Mouse (Mus musculus): ENCODE results near the gene E130114P18Rik. TPM values are rescaled to one million over a fixed set of nuclear protein-coding genes. Genes with fewer than 3 reads are reported as not detected.

The E130114P18Rik gene
- polyA plus RNA-seq (2015; fragmentation: Nextera tagmentation; extraction: Ambion mirVana): 2.5 and 2.6 TPM in 2 replicates

- peak within 1 kb of the TSS; percentile 99 for H3K9ac ChIP-seq (ENCODE audit: low read length)
- H3K4me2 ChIP-seq (ENCODE audit: low read depth, low read length): peak within 1 kb of the TSS; percentile 65
- peak within 1 kb of the TSS; percentile 89 for H3K4me3 ChIP-seq (replicated peaks; ENCODE audit: low read length)
- peak within 1 kb of the TSS; percentile 98 for H3K27ac ChIP-seq (ENCODE audit: low read length)
- H3K4me1 ChIP-seq (ENCODE audit: control insufficient read depth, insufficient read depth, low read length): peaks cover 16% of the 10 kb centered on the region
- H3K27me3 ChIP-seq (ENCODE audit: control insufficient read depth, insufficient read depth, low read length): no peaks in the 10 kb centered on the region
- H3K9me3 ChIP-seq (replicated peaks; ENCODE audit: control insufficient read depth, low read length): no peaks in the 10 kb centered on the region
- ATAC-seq (ENCODE audit: insufficient read depth, low FRiP score): peak; percentile 71
- no peaks in the 10 kb centered on the region for H3K36me3 ChIP-seq (ENCODE audit: control insufficient read depth, insufficient read depth, low read length)
- WGBS: 0% methylated on average over 32 of the region's 37 CpGs
Measured at GRCm38 (mm10) chr4:97777706-97778176, at the start of gene E130114P18Rik. E130114P18Rik (minus strand) TSS chr4:97778078.

GRCm38 (mm10) chr4:97827115-97827514, 49.2 kb upstream of the E130114P18Rik start:
- no peak overlapping the region for H3K4me2 ChIP-seq (ENCODE audit: low read depth, low read length)
- no peak overlapping the region for H3K4me3 ChIP-seq (replicated peaks; ENCODE audit: low read length)
- H3K27ac ChIP-seq (ENCODE audit: low read length): no peak overlapping the region
- no peaks in the 10 kb centered on the region for H3K36me3 ChIP-seq (ENCODE audit: control insufficient read depth, insufficient read depth, low read length)
- H3K27me3 ChIP-seq (ENCODE audit: control insufficient read depth, insufficient read depth, low read length): no peaks in the 10 kb centered on the region
- H3K9ac ChIP-seq (ENCODE audit: low read length): no peak overlapping the region
- WGBS: 67% methylated on average over 6 of the region's 6 CpGs
- no peak for ATAC-seq (ENCODE audit: insufficient read depth, low FRiP score)
- peaks cover 15% of the 10 kb centered on the region for H3K4me1 ChIP-seq (ENCODE audit: control insufficient read depth, insufficient read depth, low read length)
- no peaks in the 10 kb centered on the region for H3K9me3 ChIP-seq (replicated peaks; ENCODE audit: control insufficient read depth, low read length)

GRCm38 (mm10) chr4:97825841-97826240, 48.0 kb upstream of the E130114P18Rik start:
- Histone ChIP-seq H3K27ac (ENCODE audit: low read length) (no peak overlapping the region), H3K9me3 (replicated peaks; ENCODE audit: control insufficient read depth, low read length) (no peaks in the 10 kb centered on the region), H3K4me1 (ENCODE audit: control insufficient read depth, insufficient read depth, low read length) (peaks cover 15% of the 10 kb centered on the region), H3K27me3 (ENCODE audit: control insufficient read depth, insufficient read depth, low read length) (no peaks in the 10 kb centered on the region), H3K36me3 (ENCODE audit: control insufficient read depth, insufficient read depth, low read length) (no peaks in the 10 kb centered on the region), H3K9ac (ENCODE audit: low read length) (no peak overlapping the region), H3K4me3 (replicated peaks; ENCODE audit: low read length) (no peak overlapping the region), H3K4me2 (ENCODE audit: low read depth, low read length) (no peak overlapping the region)
- no peak for ATAC-seq (ENCODE audit: insufficient read depth, low FRiP score)
- WGBS: 67% methylated on average over 4 of the region's 4 CpGs

GRCm38 (mm10) chr4:97825432-97825831, 47.6 kb upstream of the E130114P18Rik start:
- Histone ChIP-seq H3K4me2 (ENCODE audit: low read depth, low read length) (no peak overlapping the region), H3K36me3 (ENCODE audit: control insufficient read depth, insufficient read depth, low read length) (no peaks in the 10 kb centered on the region), H3K4me3 (replicated peaks; ENCODE audit: low read length) (no peak overlapping the region), H3K27ac (ENCODE audit: low read length) (no peak overlapping the region), H3K9me3 (replicated peaks; ENCODE audit: control insufficient read depth, low read length) (no peaks in the 10 kb centered on the region), H3K4me1 (ENCODE audit: control insufficient read depth, insufficient read depth, low read length) (peaks cover 15% of the 10 kb centered on the region), H3K27me3 (ENCODE audit: control insufficient read depth, insufficient read depth, low read length) (no peaks in the 10 kb centered on the region), H3K9ac (ENCODE audit: low read length) (no peak overlapping the region)
- ATAC-seq (ENCODE audit: insufficient read depth, low FRiP score): no peak
- WGBS: 63% methylated on average over 4 of the region's 4 CpGs

- Histone ChIP-seq H3K9ac (ENCODE audit: low read length) (no peak overlapping the region), H3K27me3 (ENCODE audit: control insufficient read depth, insufficient read depth, low read length) (no peaks in the 10 kb centered on the region), H3K9me3 (replicated peaks; ENCODE audit: control insufficient read depth, low read length) (no peaks in the 10 kb centered on the region), H3K4me1 (ENCODE audit: control insufficient read depth, insufficient read depth, low read length) (peaks cover 15% of the 10 kb centered on the region), H3K4me2 (ENCODE audit: low read depth, low read length) (no peak overlapping the region), H3K27ac (ENCODE audit: low read length) (no peak overlapping the region), H3K36me3 (ENCODE audit: control insufficient read depth, insufficient read depth, low read length) (no peaks in the 10 kb centered on the region), H3K4me3 (replicated peaks; ENCODE audit: low read length) (no peak overlapping the region)
- ATAC-seq (ENCODE audit: insufficient read depth, low FRiP score): no peak
- WGBS: 56% methylated on average over 4 of the region's 4 CpGs
Measured at GRCm38 (mm10) chr4:97824451-97824850, 46.6 kb upstream of the E130114P18Rik start.

- H3K4me1 ChIP-seq (ENCODE audit: control insufficient read depth, insufficient read depth, low read length): peaks cover 15% of the 10 kb centered on the region
- H3K9ac ChIP-seq (ENCODE audit: low read length): no peak overlapping the region
- no peak overlapping the region for H3K4me3 ChIP-seq (replicated peaks; ENCODE audit: low read length)
- no peak for ATAC-seq (ENCODE audit: insufficient read depth, low FRiP score)
- no peaks in the 10 kb centered on the region for H3K27me3 ChIP-seq (ENCODE audit: control insufficient read depth, insufficient read depth, low read length)
- 81% methylated on average over 6 of the region's 6 CpGs for WGBS
- H3K9me3 ChIP-seq (replicated peaks; ENCODE audit: control insufficient read depth, low read length): no peaks in the 10 kb centered on the region
- H3K36me3 ChIP-seq (ENCODE audit: control insufficient read depth, insufficient read depth, low read length): no peaks in the 10 kb centered on the region
- H3K4me2 ChIP-seq (ENCODE audit: low read depth, low read length): no peak overlapping the region
- H3K27ac ChIP-seq (ENCODE audit: low read length): no peak overlapping the region
Measured at GRCm38 (mm10) chr4:97823512-97823911, 45.6 kb upstream of the E130114P18Rik start.

GRCm38 (mm10) chr4:97821556-97822251, 43.8 kb upstream of the E130114P18Rik start:
- no peak overlapping the region for H3K27ac ChIP-seq (ENCODE audit: low read length)
- no peaks in the 10 kb centered on the region for H3K36me3 ChIP-seq (ENCODE audit: control insufficient read depth, insufficient read depth, low read length)
- H3K4me1 ChIP-seq (ENCODE audit: control insufficient read depth, insufficient read depth, low read length): peaks cover 15% of the 10 kb centered on the region
- no peaks in the 10 kb centered on the region for H3K27me3 ChIP-seq (ENCODE audit: control insufficient read depth, insufficient read depth, low read length)
- no peak for ATAC-seq (ENCODE audit: insufficient read depth, low FRiP score)
- no peaks in the 10 kb centered on the region for H3K9me3 ChIP-seq (replicated peaks; ENCODE audit: control insufficient read depth, low read length)
- H3K4me3 ChIP-seq (replicated peaks; ENCODE audit: low read length): no peak overlapping the region
- H3K9ac ChIP-seq (ENCODE audit: low read length): no peak overlapping the region
- WGBS: 83% methylated on average over 4 of the region's 4 CpGs
- H3K4me2 ChIP-seq (ENCODE audit: low read depth, low read length): no peak overlapping the region

GRCm38 (mm10) chr4:97820474-97821259, 42.8 kb upstream of the E130114P18Rik start:
- Histone ChIP-seq H3K4me1 (ENCODE audit: control insufficient read depth, insufficient read depth, low read length) (peaks cover 10% of the 10 kb centered on the region; the same call in 1 of the 2 replicates), H3K4me2 (ENCODE audit: low read depth, low read length) (no peak overlapping the region), H3K9me3 (replicated peaks; ENCODE audit: control insufficient read depth, low read length) (no peaks in the 10 kb centered on the region), H3K4me3 (replicated peaks; ENCODE audit: low read length) (no peak overlapping the region), H3K27me3 (ENCODE audit: control insufficient read depth, insufficient read depth, low read length) (no peaks in the 10 kb centered on the region), H3K9ac (ENCODE audit: low read length) (no peak overlapping the region), H3K36me3 (ENCODE audit: control insufficient read depth, insufficient read depth, low read length) (no peaks in the 10 kb centered on the region), H3K27ac (ENCODE audit: low read length) (no peak overlapping the region)
- 60% methylated on average over 4 of the region's 4 CpGs for WGBS
- ATAC-seq (ENCODE audit: insufficient read depth, low FRiP score): no peak

- WGBS: 84% methylated on average over 8 of the region's 8 CpGs
- no peaks in the 10 kb centered on the region for H3K9me3 ChIP-seq (replicated peaks; ENCODE audit: control insufficient read depth, low read length)
Measured at GRCm38 (mm10) chr4:97819101-97819500, 41.2 kb upstream of the E130114P18Rik start.

More at GRCm38 (mm10) chr4:97819101-97819500, 41.2 kb upstream of the E130114P18Rik start:
- Histone ChIP-seq H3K4me1 (ENCODE audit: control insufficient read depth, insufficient read depth, low read length) (peaks cover 3% of the 10 kb centered on the region; the same call in 1 of the 2 replicates), H3K27ac (ENCODE audit: low read length) (no peak overlapping the region), H3K4me2 (ENCODE audit: low read depth, low read length) (no peak overlapping the region), H3K27me3 (ENCODE audit: control insufficient read depth, insufficient read depth, low read length) (no peaks in the 10 kb centered on the region), H3K9ac (ENCODE audit: low read length) (no peak overlapping the region), H3K4me3 (replicated peaks; ENCODE audit: low read length) (no peak overlapping the region), H3K36me3 (ENCODE audit: control insufficient read depth, insufficient read depth, low read length) (no peaks in the 10 kb centered on the region)
- no peak for ATAC-seq (ENCODE audit: insufficient read depth, low FRiP score)

Data from stomach, embryonic 16.5 days (tissue).